ENCODE assay signal across 7 mouse cellular contexts in the genomic region with DNA sequence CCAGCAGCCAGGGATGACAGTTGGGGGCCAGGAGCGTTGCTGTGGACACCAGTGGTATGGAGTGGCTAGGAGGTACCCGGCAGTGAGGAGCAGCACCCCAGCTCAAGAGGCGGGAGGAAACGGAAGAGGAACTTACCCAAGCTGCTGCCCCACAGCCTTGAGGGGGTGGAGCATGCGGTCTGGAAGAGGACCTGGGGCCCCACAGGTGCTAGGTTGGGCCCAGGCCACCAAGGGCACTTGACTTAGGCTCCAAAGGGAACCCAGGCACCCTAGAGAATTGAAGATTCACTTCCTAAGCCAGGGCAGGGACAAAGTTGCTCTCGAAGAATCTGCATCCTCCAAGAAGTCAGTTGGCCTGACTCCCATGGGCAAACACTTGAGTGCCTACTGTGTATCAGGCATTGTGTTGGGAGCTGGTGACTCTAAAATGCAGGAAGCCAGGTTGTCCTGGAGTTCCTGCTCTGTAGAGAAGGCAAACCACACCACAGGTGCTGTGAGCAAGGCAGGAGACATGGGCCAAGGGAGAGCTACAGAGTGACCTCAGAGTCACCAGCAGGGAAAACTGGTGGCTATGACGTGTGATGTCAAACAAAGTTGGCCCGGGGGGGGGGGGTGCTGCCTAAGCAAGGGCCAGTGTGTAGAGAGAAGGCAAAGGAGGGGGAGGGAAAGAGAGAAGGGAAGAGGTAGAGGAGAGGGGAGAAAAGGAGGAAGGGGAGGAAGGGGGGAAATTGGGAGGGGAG. TPM values are rescaled to one million over a fixed set of nuclear protein-coding genes. Genes with fewer than 3 reads are reported as not detected.
DNase-seq lines count a peak whose midpoint lies in the region; ATAC-seq and TF ChIP-seq lines count a peak whose summit lies in the region.

A gene (minus strand): TSS at position 126 of the 740 bp plus-strand sequence.

- H3K9me3 ChIP-seq in E14TG2a.4 (ENCODE audit: low read length), result no peaks in the 10 kb centered on the region
- H3K9me3 ChIP-seq in embryonic facial prominence, embryonic 13.5 days, result no peaks in the 10 kb centered on the region
- no peaks in the 10 kb centered on the region for H3K9me3 ChIP-seq in liver, embryonic 13.5 days (replicated peaks)
- no peaks in the 10 kb centered on the region for H3K9me3 ChIP-seq in hindbrain, embryonic 13.5 days

- no peak within 1 kb of the TSS for H3K27ac ChIP-seq in embryonic facial prominence, embryonic 13.5 days
- peak within 1 kb of the TSS; percentile 95 for H3K27ac ChIP-seq in liver, embryonic 13.5 days
- H3K27ac ChIP-seq in hindbrain, embryonic 13.5 days, result no peak within 1 kb of the TSS

- H3K4me2 ChIP-seq in embryonic facial prominence, embryonic 13.5 days, result no peak within 1 kb of the TSS
- peak within 1 kb of the TSS; percentile 77 for H3K4me2 ChIP-seq in liver, embryonic 13.5 days
- H3K4me2 ChIP-seq in hindbrain, embryonic 13.5 days, result no peak within 1 kb of the TSS

- H3K27me3 ChIP-seq in E14TG2a.4 (ENCODE audit: insufficient read depth, low read length), result peaks cover 7% of the 10 kb centered on the region
- H3K27me3 ChIP-seq in embryonic facial prominence, embryonic 13.5 days, result no peaks in the 10 kb centered on the region
- no peaks in the 10 kb centered on the region for H3K27me3 ChIP-seq in liver, embryonic 13.5 days
- H3K27me3 ChIP-seq in hindbrain, embryonic 13.5 days, result 0 out of 2 replicates have a peak, but pooled peaks cover 2% of the 10 kb centered on the region

- no peak for ATAC-seq in embryonic facial prominence, embryonic 13.5 days (ENCODE audit: insufficient number of reproducible peaks, insufficient read depth, low FRiP score, low TSS enrichment, low read depth)
- ATAC-seq in liver, embryonic 13.5 days (ENCODE audit: low read depth), result peak; percentile 60
- no peak for ATAC-seq in hindbrain, embryonic 13.5 days (ENCODE audit: low FRiP score)

- H3K9ac ChIP-seq in embryonic facial prominence, embryonic 13.5 days, result no peak within 1 kb of the TSS
- peak within 1 kb of the TSS; percentile 79 for H3K9ac ChIP-seq in liver, embryonic 13.5 days
- H3K9ac ChIP-seq in hindbrain, embryonic 13.5 days, result no peak within 1 kb of the TSS

- H3K4me1 ChIP-seq in E14TG2a.4 (replicated peaks; ENCODE audit: low read depth, low read length), result peaks cover 57% of the 10 kb centered on the region
- H3K4me1 ChIP-seq in embryonic facial prominence, embryonic 13.5 days, result 0 out of 2 replicates have a peak, but pooled peaks cover 8% of the 10 kb centered on the region
- peaks cover 64% of the 10 kb centered on the region for H3K4me1 ChIP-seq in liver, embryonic 13.5 days (replicated peaks)
- no peaks in the 10 kb centered on the region for H3K4me1 ChIP-seq in hindbrain, embryonic 13.5 days (replicated peaks)

- WGBS in embryonic facial prominence, embryonic 13.5 days, result 80% methylated on average over 8 of the region's 8 CpGs
- WGBS in liver, embryonic 13.5 days (ENCODE audit: insufficient replicate concordance), result 23% methylated on average over 8 of the region's 8 CpGs
- WGBS in hindbrain, embryonic 13.5 days, result 82% methylated on average over 8 of the region's 8 CpGs

- no peaks in the 10 kb centered on the region for H3K36me3 ChIP-seq in E14TG2a.4 (ENCODE audit: insufficient read depth, low read length)
- no peaks in the 10 kb centered on the region for H3K36me3 ChIP-seq in embryonic facial prominence, embryonic 13.5 days
- H3K36me3 ChIP-seq in liver, embryonic 13.5 days, result peaks cover 24% of the 10 kb centered on the region
- no peaks in the 10 kb centered on the region for H3K36me3 ChIP-seq in hindbrain, embryonic 13.5 days

- TF ChIP-seq CTCF in E14TG2a.4 (conservative IDR thresholded peaks at IDR 0.05; ENCODE audit: low read length), result no peak

- DNase-seq in liver, embryonic 13.5 days, result peak; percentile 53
- peak; percentile 44 for DNase-seq in spleen, adult 12 weeks (ENCODE audit: low spot score)
- no peak for DNase-seq in layer of hippocampus, postnatal 14 days (ENCODE audit: low spot score in 2 of 2)
- DNase-seq in right cerebral cortex, postnatal 4 days, result no peak

- H3K4me3 ChIP-seq in E14TG2a.4 (replicated peaks; ENCODE audit: low read length), result peak within 1 kb of the TSS; percentile 43
- no peak within 1 kb of the TSS for H3K4me3 ChIP-seq in embryonic facial prominence, embryonic 13.5 days
- H3K4me3 ChIP-seq in liver, embryonic 13.5 days (replicated peaks), result peak within 1 kb of the TSS; percentile 61
- no peak within 1 kb of the TSS for H3K4me3 ChIP-seq in hindbrain, embryonic 13.5 days

RNA-seq across cellular contexts. Expression of the gene that starts here (rescaled TPM):
- 13.3 and 13.4 TPM in 2 replicates for polyA plus RNA-seq in embryonic facial prominence, embryonic 13.5 days (2015; fragmentation: Nextera tagmentation; extraction: Ambion mirVana)
- polyA plus RNA-seq in liver, embryonic 13.5 days (2015; fragmentation: Nextera tagmentation; extraction: Ambion mirVana), result 75.2 and 81.2 TPM in 2 replicates
- 1 to 10 TPM; 2.5 to 3.5 TPM for total RNA-seq in layer of hippocampus, postnatal 14 days (2021)
- 6.3 and 8.8 TPM in 2 replicates for polyA plus RNA-seq in hindbrain, embryonic 13.5 days (2015; fragmentation: Nextera tagmentation; extraction: Ambion mirVana)

Comparison
In these comparisons a context has a peak if more than half of its experiments do, and no peak if none do; other contexts are left out.
1. H3K4me3 ChIP-seq: peak in E14TG2a.4 (single experiment) and liver, embryonic 13.5 days (single experiment); none in embryonic facial prominence, embryonic 13.5 days (single experiment) and hindbrain, embryonic 13.5 days (single experiment).
2. DNase-seq: peak in liver, embryonic 13.5 days (single experiment) and spleen, adult 12 weeks (single experiment); none in layer of hippocampus, postnatal 14 days (0 of 2) and right cerebral cortex, postnatal 4 days (single experiment).